Comparison of ENCODE assay signal across 17 mouse cellular contexts in the genomic region with DNA sequence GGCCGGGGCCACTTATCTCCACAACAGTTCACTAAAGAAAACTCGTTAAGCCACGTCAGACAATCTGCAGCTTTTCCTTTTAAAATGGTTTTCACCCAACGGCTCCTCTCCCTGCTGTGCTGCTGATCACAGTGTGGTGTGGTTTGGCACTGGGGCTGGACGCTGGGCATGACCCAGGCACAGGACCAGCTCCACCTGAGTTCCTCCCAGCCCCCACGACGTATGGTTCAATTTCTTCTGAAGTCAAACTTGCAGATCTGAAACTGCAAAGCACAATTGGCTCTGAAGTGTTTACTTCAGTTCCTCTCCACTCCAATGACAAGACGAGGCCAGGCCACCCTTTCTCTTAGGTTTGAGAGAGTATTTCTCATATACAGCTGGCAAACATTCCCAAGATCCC. TPM values are rescaled to one million over a fixed set of nuclear protein-coding genes. Genes with fewer than 3 reads are reported as not detected.
DNase-seq lines count a peak whose midpoint lies in the region; ATAC-seq and TF ChIP-seq lines count a peak whose summit lies in the region.
"Had no signal": no experiment of that assay in that cellular context is flagged by ENCODE, and none has a peak within 500 bp of the region (broad histone marks: within the 10 kb centered on the region; RNA-seq: fewer than 3 reads in every experiment).

No protein-coding gene starts in this region.

- no peaks in the 10 kb centered on the region for H3K27me3 ChIP-seq in forebrain, embryonic 16.5 days (replicated peaks; ENCODE audit: control insufficient read depth, insufficient read depth, low read length)
- H3K27me3 ChIP-seq: forebrain, embryonic 13.5 days; hindbrain, embryonic 13.5 days; intestine, embryonic 15.5 days; limb, embryonic 12.5 days had no signal

- no peaks in the 10 kb centered on the region for H3K36me3 ChIP-seq in forebrain, embryonic 16.5 days (ENCODE audit: control insufficient read depth, insufficient read depth)
- H3K36me3 ChIP-seq: hindbrain, embryonic 13.5 days; intestine, embryonic 15.5 days; limb, embryonic 12.5 days; midbrain, embryonic 10.5 days had no signal

- H3K4me1 ChIP-seq in brown adipose tissue, adult 24 weeks (ENCODE audit: control insufficient read depth, insufficient read depth, insufficient read length, low read length), result peaks cover 31% of the 10 kb centered on the region
- H3K4me1 ChIP-seq in forebrain, embryonic 16.5 days (replicated peaks; ENCODE audit: control insufficient read depth, insufficient read depth, low read length), result 0 out of 2 replicates have a peak, but pooled peaks cover 5% of the 10 kb centered on the region

- no peak for ATAC-seq in cerebellum, adult (ENCODE audit: insufficient number of reproducible peaks, low FRiP score, low TSS enrichment)
- ATAC-seq in forebrain, embryonic 16.5 days, result no peak
- ATAC-seq: forebrain, embryonic 13.5 days; intestine, embryonic 15.5 days had no signal

- H3K27ac ChIP-seq in layer of hippocampus, adult 2 months, result peak overlapping the region; percentile 15; the same call in 1 of the 2 replicates
- peak overlapping the region; percentile 32; the same call in 1 of the 2 replicates for H3K27ac ChIP-seq in brown adipose tissue, adult 24 weeks (replicated peaks; ENCODE audit: low read depth, low read length)
- H3K27ac ChIP-seq in forebrain, embryonic 16.5 days (ENCODE audit: low read length), result no peak overlapping the region
- H3K27ac ChIP-seq: forebrain, embryonic 13.5 days; hindbrain, embryonic 13.5 days; intestine, embryonic 15.5 days; left cerebral cortex, adult 2 months; limb, embryonic 12.5 days; midbrain, embryonic 10.5 days had no signal

- TF ChIP-seq CTCF in layer of hippocampus, adult 2 months (conservative IDR thresholded peaks at IDR 0.05), result no peak

- no peak overlapping the region for H3K4me2 ChIP-seq in forebrain, embryonic 16.5 days (ENCODE audit: low read length)
- H3K4me2 ChIP-seq: forebrain, embryonic 13.5 days; hindbrain, embryonic 13.5 days; intestine, embryonic 15.5 days; limb, embryonic 12.5 days had no signal

- 36% methylated on average over 8 of the region's 8 CpGs for WGBS in forebrain, embryonic 16.5 days

- H3K9ac ChIP-seq in forebrain, embryonic 16.5 days (replicated peaks; ENCODE audit: low read depth, low read length), result no peak overlapping the region
- H3K9ac ChIP-seq: forebrain, embryonic 13.5 days; hindbrain, embryonic 13.5 days; intestine, embryonic 15.5 days; limb, embryonic 12.5 days had no signal

- H3K4me3 ChIP-seq in layer of hippocampus, adult 2 months, result no peak overlapping the region
- no peak overlapping the region for H3K4me3 ChIP-seq in brown adipose tissue, adult 24 weeks (ENCODE audit: insufficient read depth, low read depth, low read length)
- H3K4me3 ChIP-seq in forebrain, embryonic 16.5 days (replicated peaks; ENCODE audit: low read length), result no peak overlapping the region
- H3K4me3 ChIP-seq: forebrain, embryonic 13.5 days; hindbrain, embryonic 13.5 days; intestine, embryonic 15.5 days; left cerebral cortex, adult 2 months; limb, embryonic 12.5 days; midbrain, embryonic 10.5 days had no signal

- H3K9me3 ChIP-seq in forebrain, embryonic 16.5 days (ENCODE audit: control insufficient read depth, low read length), result no peaks in the 10 kb centered on the region
- H3K9me3 ChIP-seq: forebrain, embryonic 13.5 days; hindbrain, embryonic 13.5 days; intestine, embryonic 15.5 days; limb, embryonic 12.5 days; midbrain, embryonic 10.5 days had no signal

- DNase-seq in cerebellum, postnatal 25 days, result peak; percentile 46 to 55
- no peak for DNase-seq in layer of hippocampus, adult 2 months (ENCODE audit: low spot score in 2 of 2)
- DNase-seq in layer of hippocampus, adult 18-20 months (ENCODE audit: low spot score in 2 of 2), result no peak
- DNase-seq in 3134 (ENCODE audit: extremely low read depth, insufficient read length, low spot score), result peak; percentile 57
- no peak for DNase-seq in neural tube, embryonic 10.5 days (ENCODE audit: extremely low spot score, low spot score)
- DNase-seq: adrenal gland, adult 8-10 months; embryo, embryonic 11 days; retina, postnatal 1 day had no signal

RNA-seq across cellular contexts. Expression of a gene that starts 39.1 kb away (rescaled TPM):
- total RNA-seq in layer of hippocampus, adult 2 months (2021), result 10 to 100 TPM; 22.2 to 26.9 TPM
- total RNA-seq in layer of hippocampus, adult 18-20 months (2021), result 10 to 100 TPM; 23.9 to 24.1 TPM
- 2.7 and 4.2 TPM in 2 replicates for polyA plus RNA-seq in brown adipose tissue, adult 24 weeks (2012; ENCODE audit: insufficient read depth, insufficient read length, missing spikeins)
- 4.0 and 5.7 TPM in 2 replicates for polyA plus RNA-seq in forebrain, embryonic 16.5 days (2015; fragmentation: Nextera tagmentation; extraction: Ambion mirVana)

Comparison
In these comparisons a context has a peak if more than half of its experiments do, and no peak if none do; other contexts are left out.
1. DNase-seq: peak in cerebellum, postnatal 25 days (2 of 2) and 3134 (single experiment); none in layer of hippocampus, adult 2 months (0 of 2), layer of hippocampus, adult 18-20 months (0 of 2) and neural tube, embryonic 10.5 days (single experiment).